Mouse (Mus musculus) intestine, embryonic 15.5 days (tissue): ENCODE data around the gene Pdss2. TPM values are rescaled to one million over a fixed set of nuclear protein-coding genes. Genes with fewer than 3 reads are reported as not detected.

Experiments used
- ATAC-seq: fragments of 200-750 bp; cut with Nextera tagmentation; 2 replicates; pipeline ENCODE4 v1.8.0; 2017; ENCODE audit warnings: moderate TSS enrichment, moderate library complexity
- H3K27ac ChIP-seq: fragments of 300-500 bp; sonication (generic); 2 replicates; pipeline ENCODE4 v1.5.1; 2015; ENCODE audit warnings: mild to moderate bottlenecking, inconsistent platforms
- H3K27me3 ChIP-seq: fragments of 300-500 bp; sonication (generic); replicated peaks from 2 replicates; pipeline ENCODE4 v1.6.1; 2015; ENCODE audit warnings: inconsistent platforms
- H3K36me3 ChIP-seq: fragments of 300-500 bp; sonication (generic); 2 replicates; pipeline ENCODE4 v1.6.1; 2015; ENCODE audit warnings: inconsistent platforms
- H3K4me1 ChIP-seq: fragments of 300-500 bp; sonication (generic); replicated peaks from 2 replicates; pipeline ENCODE4 v1.6.1; 2015; ENCODE audit warnings: inconsistent platforms
- H3K4me2 ChIP-seq: fragments of 300-500 bp; sonication (generic); replicated peaks from 2 replicates; pipeline ENCODE4 v1.6.1; 2015; ENCODE audit warnings: mild to moderate bottlenecking, inconsistent platforms
- H3K4me3 ChIP-seq: fragments of 300-500 bp; sonication (generic); replicated peaks from 2 replicates; pipeline ENCODE4 v1.5.1; 2015; ENCODE audit warnings: inconsistent platforms
- H3K9ac ChIP-seq: fragments of 300-500 bp; sonication (generic); 2 replicates; pipeline ENCODE4 v1.6.1; 2015; ENCODE audit warnings: inconsistent platforms
- H3K9me3 ChIP-seq: fragments of 300-500 bp; sonication (generic); 2 replicates; pipeline ENCODE4 v1.6.1; 2016; ENCODE audit warnings: inconsistent platforms
- WGBS: fragments of 180-500 bp; shearing (Covaris S2); methylation state at CpG from one replicate; pipeline ENCODE4 v1.1.7; 2015; 5-methylcytosine and 5-hydroxymethylcytosine counted together
- polyA plus RNA-seq: library from polyadenylated mRNA; unstranded; fragments of >200 nt; fragmentation: Nextera tagmentation; extraction: Ambion mirVana; gene quantifications from 2 replicates; pipeline ENCODE4 v1.2.1, GENCODE M21; 2015

The Pdss2 gene
- polyA plus RNA-seq, 1 experiment from 2014 or later = 14.8 TPM

GRCm38 (mm10) chr10:43434326-43434725, 213.0 kb downstream of the Pdss2 start:
- peaks cover 7% of the 10 kb centered on the region; the same call in 1 of the 2 replicates for H3K4me1 ChIP-seq
- 81% methylated on average over 4 of the region's 4 CpGs for WGBS
- H3K4me3 ChIP-seq = no peak overlapping the region
- no peaks in the 10 kb centered on the region for H3K9me3 ChIP-seq
- H3K4me2 ChIP-seq = no peak overlapping the region
- no peak for ATAC-seq
- H3K36me3 ChIP-seq = no peaks in the 10 kb centered on the region
- H3K9ac ChIP-seq = no peak overlapping the region
- no peaks in the 10 kb centered on the region for H3K27me3 ChIP-seq
- H3K27ac ChIP-seq = no peak overlapping the region

GRCm38 (mm10) chr10:43435757-43436156, 214.5 kb downstream of the Pdss2 start:
- no peaks in the 10 kb centered on the region for H3K36me3 ChIP-seq

GRCm38 (mm10) chr10:43439492-43439941, 218.2 kb downstream of the Pdss2 start:
- Histone ChIP-seq H3K4me1 (peaks cover 10% of the 10 kb centered on the region; the same call in 1 of the 2 replicates), H3K36me3 (no peaks in the 10 kb centered on the region), H3K27ac (0 out of 2 replicates have a peak overlapping the region, but pooled peaks have one; percentile 40), H3K9ac (no peak overlapping the region), H3K4me3 (no peak overlapping the region), H3K4me2 (no peak overlapping the region), H3K9me3 (no peaks in the 10 kb centered on the region), H3K27me3 (no peaks in the 10 kb centered on the region)
- WGBS = 25% methylated on average over 7 of the region's 7 CpGs
- no peak for ATAC-seq

More at GRCm38 (mm10) chr10:43435757-43436156, 214.5 kb downstream of the Pdss2 start:
- Histone ChIP-seq H3K27ac (no peak overlapping the region), H3K4me3 (no peak overlapping the region), H3K27me3 (no peaks in the 10 kb centered on the region), H3K9me3 (no peaks in the 10 kb centered on the region), H3K9ac (no peak overlapping the region), H3K4me2 (no peak overlapping the region), H3K4me1 (peaks cover 10% of the 10 kb centered on the region; the same call in 1 of the 2 replicates)
- no peak for ATAC-seq
- 90% methylated on average over 3 of the region's 3 CpGs for WGBS

- H3K4me2 ChIP-seq = no peak overlapping the region
These were observed 218.8 kb downstream of the Pdss2 start for GRCm38 (mm10) chr10:43440050-43440449.

GRCm38 (mm10) chr10:43440981-43441740, 219.9 kb downstream of the Pdss2 start:
- 43% methylated on average over 15 of the region's 15 CpGs for WGBS
- no peak overlapping the region for H3K9ac ChIP-seq
- ATAC-seq = peak; percentile 95
- H3K4me2 ChIP-seq = no peak overlapping the region
- no peak overlapping the region for H3K4me3 ChIP-seq
- peaks cover 10% of the 10 kb centered on the region; the same call in 1 of the 2 replicates for H3K4me1 ChIP-seq
- H3K27ac ChIP-seq = peak overlapping the region; percentile 73
- no peaks in the 10 kb centered on the region for H3K27me3 ChIP-seq
- no peaks in the 10 kb centered on the region for H3K9me3 ChIP-seq
- no peaks in the 10 kb centered on the region for H3K36me3 ChIP-seq

More at GRCm38 (mm10) chr10:43440050-43440449, 218.8 kb downstream of the Pdss2 start:
- Histone ChIP-seq H3K27ac (no peak overlapping the region), H3K27me3 (no peaks in the 10 kb centered on the region), H3K9me3 (no peaks in the 10 kb centered on the region), H3K4me1 (peaks cover 10% of the 10 kb centered on the region; the same call in 1 of the 2 replicates), H3K9ac (no peak overlapping the region), H3K4me3 (no peak overlapping the region), H3K36me3 (no peaks in the 10 kb centered on the region)
- 49% methylated on average over 13 of the region's 13 CpGs for WGBS
- ATAC-seq = no peak

- ATAC-seq = no peak
- H3K9me3 ChIP-seq = no peaks in the 10 kb centered on the region
- 88% methylated on average over 3 of the region's 3 CpGs for WGBS
- H3K27ac ChIP-seq = no peak overlapping the region
- no peaks in the 10 kb centered on the region for H3K36me3 ChIP-seq
- 0 out of 2 replicates have a peak, but pooled peaks cover 2% of the 10 kb centered on the region for H3K4me1 ChIP-seq
- H3K27me3 ChIP-seq = no peaks in the 10 kb centered on the region
- H3K4me3 ChIP-seq = no peak overlapping the region
- H3K4me2 ChIP-seq = no peak overlapping the region
- no peak overlapping the region for H3K9ac ChIP-seq
These were observed 227.4 kb downstream of the Pdss2 start for GRCm38 (mm10) chr10:43448656-43449055.

- Histone ChIP-seq H3K9ac (no peak overlapping the region), H3K27ac (no peak overlapping the region), H3K4me3 (0 out of 2 replicates have a peak overlapping the region, but pooled peaks have one; percentile 15), H3K36me3 (no peaks in the 10 kb centered on the region), H3K27me3 (no peaks in the 10 kb centered on the region), H3K4me1 (0 out of 2 replicates have a peak, but pooled peaks cover 2% of the 10 kb centered on the region), H3K4me2 (peak overlapping the region; percentile 51), H3K9me3 (no peaks in the 10 kb centered on the region)
- ATAC-seq = peak; percentile 93
- WGBS = 24% methylated on average over 16 of the region's 16 CpGs
These were observed 230.8 kb downstream of the Pdss2 start for GRCm38 (mm10) chr10:43451848-43452662.

- WGBS = 18% methylated on average over 5 of the region's 5 CpGs
- Histone ChIP-seq H3K36me3 (no peaks in the 10 kb centered on the region), H3K27ac (no peak overlapping the region), H3K9ac (no peak overlapping the region), H3K9me3 (no peaks in the 10 kb centered on the region), H3K27me3 (no peaks in the 10 kb centered on the region), H3K4me2 (peak overlapping the region; percentile 51), H3K4me3 (no peak overlapping the region), H3K4me1 (0 out of 2 replicates have a peak, but pooled peaks cover 2% of the 10 kb centered on the region)
- ATAC-seq = no peak
These were observed 231.3 kb downstream of the Pdss2 start for GRCm38 (mm10) chr10:43452663-43452996.

GRCm38 (mm10) chr10:43454219-43454618, 232.9 kb downstream of the Pdss2 start:
- 76% methylated on average over 1 of the region's 1 CpGs for WGBS
- Histone ChIP-seq H3K9me3 (no peaks in the 10 kb centered on the region), H3K27ac (no peak overlapping the region), H3K4me1 (0 out of 2 replicates have a peak, but pooled peaks cover 2% of the 10 kb centered on the region), H3K4me3 (no peak overlapping the region), H3K9ac (no peak overlapping the region), H3K4me2 (no peak overlapping the region), H3K27me3 (no peaks in the 10 kb centered on the region), H3K36me3 (no peaks in the 10 kb centered on the region)
- no peak for ATAC-seq

- Histone ChIP-seq H3K27me3 (no peaks in the 10 kb centered on the region), H3K27ac (no peak overlapping the region), H3K9ac (no peak overlapping the region), H3K36me3 (no peaks in the 10 kb centered on the region), H3K4me1 (0 out of 2 replicates have a peak, but pooled peaks cover 2% of the 10 kb centered on the region), H3K4me3 (no peak overlapping the region), H3K9me3 (no peaks in the 10 kb centered on the region), H3K4me2 (no peak overlapping the region)
- no peak for ATAC-seq
- WGBS = 88% methylated on average over 3 of the region's 3 CpGs
These were observed 233.4 kb downstream of the Pdss2 start for GRCm38 (mm10) chr10:43454671-43455070.

GRCm38 (mm10) chr10:43462821-43463220, 241.5 kb downstream of the Pdss2 start:
- Histone ChIP-seq H3K9me3 (no peaks in the 10 kb centered on the region), H3K36me3 (no peaks in the 10 kb centered on the region), H3K4me3 (no peak overlapping the region), H3K4me1 (no peaks in the 10 kb centered on the region), H3K27me3 (no peaks in the 10 kb centered on the region), H3K9ac (no peak overlapping the region), H3K27ac (peak overlapping the region; percentile 37), H3K4me2 (no peak overlapping the region)
- ATAC-seq = peak; percentile 90
- WGBS = 60% methylated on average over 5 of the region's 5 CpGs

GRCm38 (mm10) chr10:43463227-43463626, 241.9 kb downstream of the Pdss2 start:
- H3K4me1 ChIP-seq = no peaks in the 10 kb centered on the region
- H3K9ac ChIP-seq = no peak overlapping the region
- 36% methylated on average over 3 of the region's 3 CpGs for WGBS
- H3K27ac ChIP-seq = peak overlapping the region; percentile 37; the same call in 1 of the 2 replicates
- H3K4me3 ChIP-seq = no peak overlapping the region
- no peak overlapping the region for H3K4me2 ChIP-seq
- no peaks in the 10 kb centered on the region for H3K9me3 ChIP-seq
- H3K27me3 ChIP-seq = no peaks in the 10 kb centered on the region
- ATAC-seq = peak; percentile 70
- no peaks in the 10 kb centered on the region for H3K36me3 ChIP-seq
